Mouse (Mus musculus) adrenal gland, postnatal 25 days (tissue): ENCODE measurements at regions not wholly inside any gene's neighbourhood (a gene's known extent, or its start where the extent isn't known, plus 50 kb on each side); places are given as distances from the start of the nearest gene placed in this dataset.

Experiments
- DNase-seq: peaks from one replicate; pipeline ENCODE4 v3.0.0; 2021; ENCODE audit warnings: mixed read lengths

DNA sequence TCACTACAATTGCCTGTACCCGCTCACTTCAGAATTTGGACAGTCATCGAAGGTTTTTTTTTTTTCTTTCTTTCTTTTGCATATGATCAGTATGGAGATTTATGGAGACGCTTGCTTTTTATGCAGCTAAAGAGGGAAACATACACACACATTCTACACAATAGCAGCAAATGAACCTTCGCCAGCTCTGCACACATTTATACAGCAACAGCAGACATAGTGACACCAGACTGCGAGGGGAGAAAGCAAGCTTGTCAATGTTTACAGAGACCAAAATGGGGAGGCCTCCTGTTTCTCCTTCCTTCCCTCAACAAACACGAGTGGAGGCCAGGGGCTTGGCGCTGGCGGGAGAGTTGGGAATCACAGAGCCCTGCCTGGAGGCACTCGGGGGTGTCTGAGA, 202.8 kb upstream of the 3110018I06Rik start:
- DNase-seq: no peak

- DNase-seq: no peak
Measured at GRCm38 (mm10) chr12:107291377-107291776, 197.1 kb upstream of the 3110018I06Rik start.

GRCm38 (mm10) chr12:107307094-107307740, 181.2 kb upstream of the 3110018I06Rik start:
- no peak for DNase-seq

- no peak for DNase-seq
Measured at GRCm38 (mm10) chr12:107315446-107315845, 173.0 kb upstream of the 3110018I06Rik start.

DNA sequence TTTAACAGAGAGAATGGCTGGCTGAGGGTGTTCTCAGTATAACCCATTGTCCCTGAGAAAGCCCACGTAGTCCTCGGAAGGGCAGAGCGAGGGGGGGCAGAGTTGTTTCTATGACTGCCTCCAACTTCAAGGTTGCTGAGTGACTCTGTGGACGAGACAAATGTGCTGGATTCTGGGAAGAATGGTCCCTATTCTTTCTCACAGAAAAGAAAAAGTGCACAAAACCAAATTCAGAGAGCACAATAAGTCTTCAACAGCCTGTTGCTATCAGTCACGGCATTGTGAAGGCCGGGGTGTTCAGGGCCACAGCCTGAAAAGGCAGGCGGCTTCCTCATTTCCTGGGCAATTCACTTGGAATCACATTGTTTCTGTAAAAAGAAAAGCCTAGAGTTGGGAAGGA, 165.6 kb upstream of the 3110018I06Rik start:
- DNase-seq: no peak

- DNase-seq: no peak
Measured at GRCm38 (mm10) chr12:107326101-107326500, 162.3 kb upstream of the 3110018I06Rik start.

DNA sequence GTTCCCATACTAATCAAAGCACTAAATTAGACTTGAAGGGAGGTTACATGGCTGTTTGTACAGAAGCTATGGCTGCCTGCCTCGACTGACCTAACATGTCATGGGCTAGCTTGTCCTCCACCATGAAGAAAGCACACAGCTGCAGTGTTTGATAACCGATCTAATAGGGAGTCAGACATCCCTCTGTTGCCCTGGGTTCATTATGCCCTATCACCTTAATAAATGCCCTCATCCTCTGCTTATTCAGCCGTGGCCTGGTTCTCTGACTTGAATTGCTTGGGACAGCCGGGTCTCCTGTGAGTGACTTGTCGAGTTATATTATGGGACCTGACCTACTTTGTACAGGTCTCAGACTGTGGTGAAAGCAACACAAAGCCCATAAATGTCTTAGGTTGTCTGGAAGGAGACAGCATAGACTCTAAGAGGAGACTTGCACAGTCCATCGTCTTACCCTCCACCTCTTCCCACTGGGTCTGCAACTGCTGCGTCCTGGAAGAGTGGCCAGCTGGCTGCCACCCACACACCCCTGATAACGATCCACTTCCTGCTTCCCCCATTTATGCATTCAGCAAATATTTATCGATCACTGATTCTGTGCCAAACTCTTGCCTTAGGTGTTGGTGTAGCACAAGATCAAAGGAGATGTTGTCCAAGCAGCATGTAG, 161.2 kb upstream of the 3110018I06Rik start:
- no peak for DNase-seq

DNA sequence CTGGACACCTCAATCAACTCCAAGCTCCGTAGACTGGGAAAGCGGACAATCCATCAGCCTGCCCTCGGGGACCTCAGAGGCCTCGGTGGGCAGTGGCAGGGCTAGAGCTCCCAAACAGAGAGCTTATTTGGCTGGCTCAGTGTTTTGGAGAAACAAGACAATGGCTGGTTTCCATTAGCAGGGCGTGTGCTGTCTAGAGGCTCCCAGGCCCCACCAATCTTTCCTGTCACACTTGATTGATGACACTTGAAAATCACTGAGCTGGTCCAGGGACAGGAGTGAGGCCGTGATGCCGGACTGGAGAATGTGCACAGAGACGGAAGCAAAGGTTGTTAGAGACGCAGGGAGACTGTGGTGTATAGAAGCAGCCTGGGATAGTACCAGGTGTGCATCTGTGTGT, 159.4 kb upstream of the 3110018I06Rik start:
- DNase-seq: no peak

- DNase-seq: no peak
Measured at GRCm38 (mm10) chr12:107334366-107334765, 154.1 kb upstream of the 3110018I06Rik start.

DNA sequence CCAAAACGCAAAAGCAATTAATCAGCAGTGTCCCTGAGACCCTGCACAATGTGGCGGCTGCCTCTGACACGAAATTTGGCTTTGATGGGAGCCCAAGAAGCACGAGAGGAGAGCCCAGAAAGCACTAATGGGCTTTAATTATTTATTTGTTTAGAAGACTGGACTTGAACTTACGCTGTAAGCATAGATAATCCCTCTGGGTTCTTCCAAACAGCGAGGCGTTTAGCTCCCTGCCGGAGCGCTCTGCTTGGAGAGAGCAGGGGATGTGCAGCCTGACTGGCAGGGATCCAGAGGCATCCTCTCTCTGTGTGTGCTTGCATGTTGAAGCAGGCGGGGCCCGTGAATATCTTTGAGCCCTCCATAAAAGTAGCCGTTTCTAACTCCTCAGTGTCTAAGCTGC, 153.3 kb upstream of the 3110018I06Rik start:
- DNase-seq: no peak

GRCm38 (mm10) chr12:107338758-107339157, 149.7 kb upstream of the 3110018I06Rik start:
- DNase-seq: no peak

GRCm38 (mm10) chr12:107356211-107356610, 132.2 kb upstream of the 3110018I06Rik start:
- no peak for DNase-seq

GRCm38 (mm10) chr12:107356974-107357373, 131.5 kb upstream of the 3110018I06Rik start:
- DNase-seq: no peak

DNA sequence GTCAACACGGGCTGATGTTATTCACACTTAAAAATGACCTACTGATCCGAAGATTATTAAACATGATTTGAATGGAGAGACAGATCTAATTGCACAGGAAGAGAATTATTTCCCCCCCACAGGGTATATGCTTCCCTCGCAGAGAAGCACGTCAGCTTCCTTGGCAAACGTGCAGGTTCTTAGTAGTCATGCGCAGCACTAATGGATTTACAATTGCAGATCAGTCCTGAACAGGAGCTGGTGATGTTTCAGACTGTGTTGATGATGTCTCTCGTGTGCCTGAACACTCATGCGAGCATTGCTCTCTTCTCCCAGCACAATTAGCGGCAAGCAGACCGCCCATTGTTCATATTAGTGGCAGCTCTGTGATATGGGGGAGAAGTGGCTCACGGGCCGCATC, 127.9 kb upstream of the 3110018I06Rik start:
- DNase-seq: no peak

GRCm38 (mm10) chr12:107361606-107362005, 126.8 kb upstream of the 3110018I06Rik start:
- DNase-seq: no peak

DNA sequence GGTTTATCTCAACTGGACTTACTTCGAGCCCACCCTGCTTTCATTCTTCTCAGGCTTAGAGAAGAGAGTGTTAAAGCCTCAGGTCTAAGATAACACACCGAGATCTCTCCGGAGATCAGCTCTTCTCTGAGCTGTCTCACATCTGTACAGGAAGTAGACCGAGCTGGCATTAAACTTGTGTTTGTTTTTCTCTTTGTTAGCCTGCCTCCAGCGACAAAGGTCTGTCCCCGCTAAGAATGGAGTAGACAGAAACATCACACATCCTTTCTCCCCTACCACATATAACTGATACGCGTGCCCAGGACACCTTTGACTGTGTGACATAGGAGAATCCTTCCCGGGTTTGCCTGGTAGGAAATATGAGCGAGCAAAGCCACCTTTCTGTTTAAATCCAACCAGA, 126.3 kb upstream of the 3110018I06Rik start:
- DNase-seq: no peak

DNA sequence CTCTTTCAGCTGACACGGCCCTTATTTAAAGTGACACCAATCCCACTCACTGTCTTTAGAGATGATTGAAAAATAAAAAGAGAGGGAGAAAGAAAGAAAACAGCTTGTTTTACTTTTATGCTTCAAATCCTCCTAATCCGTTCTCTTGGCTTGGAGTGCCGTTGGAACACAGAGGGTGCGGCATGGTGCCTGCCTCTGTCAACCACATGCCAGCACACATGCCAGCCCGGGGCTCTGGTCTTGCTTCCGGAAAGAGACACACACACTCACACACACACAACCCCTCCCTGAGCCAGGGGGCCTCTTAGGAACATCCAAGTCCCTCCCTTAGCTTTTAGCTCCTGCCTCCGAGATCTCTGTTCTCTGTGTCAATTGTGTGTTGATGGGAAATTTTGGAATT, 116.2 kb upstream of the 3110018I06Rik start:
- no peak for DNase-seq

DNA sequence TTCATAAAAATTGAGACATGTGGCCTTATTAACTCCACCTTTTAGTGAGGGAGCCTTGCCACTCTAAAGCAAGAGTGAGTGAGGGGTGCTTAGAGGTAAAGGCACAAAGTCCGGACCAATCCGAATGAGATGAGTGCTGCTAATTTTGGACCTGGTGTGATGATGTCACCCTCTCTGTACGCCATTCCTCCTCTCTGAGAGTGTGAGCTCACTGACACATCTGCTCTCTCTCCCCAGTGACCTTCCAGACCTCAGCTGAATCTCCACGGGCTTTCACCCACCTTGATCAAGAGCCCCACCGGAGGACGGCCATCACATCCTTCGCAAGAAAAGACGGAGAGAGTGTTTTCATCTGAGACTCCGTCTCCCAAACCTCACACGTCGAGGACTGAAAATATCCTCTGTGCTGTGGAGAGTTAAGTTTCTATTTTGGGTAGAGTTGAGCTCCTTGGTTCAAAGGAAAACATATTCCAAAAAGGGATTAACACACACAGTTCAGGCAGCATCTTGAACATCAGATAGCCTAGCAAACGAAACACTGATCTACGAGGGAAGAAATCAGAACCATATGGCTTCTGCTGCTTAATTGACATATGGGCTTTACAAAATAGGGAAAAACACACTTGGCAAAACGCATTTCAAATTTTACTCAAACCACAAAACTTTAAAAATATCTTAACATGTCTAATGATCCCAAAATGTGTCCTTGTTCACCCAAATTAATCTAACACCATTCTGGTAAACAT, 96.2 kb upstream of the 3110018I06Rik start:
- DNase-seq: no peak

GRCm38 (mm10) chr12:107394467-107394866, 94.0 kb upstream of the 3110018I06Rik start:
- DNase-seq: no peak

DNA sequence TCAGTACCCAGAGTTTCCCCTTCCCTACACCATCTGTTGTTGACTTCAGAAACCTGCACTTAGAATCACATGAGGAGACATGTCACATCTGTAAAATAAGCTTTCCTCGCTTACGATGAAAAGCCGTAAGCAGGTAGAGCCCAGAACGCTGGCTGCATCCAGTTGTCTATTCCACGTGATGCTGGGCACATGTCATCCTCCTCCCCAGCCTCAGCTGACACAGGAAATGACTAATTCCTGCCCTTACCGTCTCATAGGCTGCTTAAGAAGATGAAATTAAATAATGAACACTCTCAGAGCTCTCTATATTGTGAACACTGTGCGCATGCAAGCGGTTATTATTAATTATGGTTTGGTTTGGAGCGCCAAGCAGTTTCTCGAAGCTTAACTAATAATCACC, 83.6 kb upstream of the 3110018I06Rik start:
- no peak for DNase-seq

- DNase-seq: no peak
Measured at GRCm38 (mm10) chr12:107423923-107424322, 64.5 kb upstream of the 3110018I06Rik start.

- DNase-seq: no peak
Measured at GRCm38 (mm10) chr12:107438506-107438905, 49.9 kb upstream of the 3110018I06Rik start.
